Mouse (Mus musculus): ENCODE data around the gene Gm15155. TPM values are rescaled to one million over a fixed set of nuclear protein-coding genes. Genes with fewer than 3 reads are reported as not detected.
"Not testable (repeated sequence)": the region's sequence is repeated elsewhere in the genome, so short reads cannot be mapped to it uniquely, and the experiment has no call there.

Gm15155 gene
- polyA plus RNA-seq, 1 experiment from 2014 or later = 0.58 TPM

GRCm38 (mm10) chrX:155728387-155728786 is 103.8 kb downstream of the Gm15155 start:
- Histone ChIP-seq H3K9me3 (ENCODE audit: control insufficient read depth, low read length) (no peaks in the 10 kb centered on the region), H3K4me1 (ENCODE audit: control insufficient read depth, insufficient read depth, low read depth, low read length) (no peaks in the 10 kb centered on the region), H3K36me3 (ENCODE audit: control insufficient read depth, insufficient read depth, low read length) (no peaks in the 10 kb centered on the region), H3K4me3 (ENCODE audit: low read length) (no peak overlapping the region), H3K9ac (ENCODE audit: low read depth, low read length) (no peak overlapping the region), H3K27ac (ENCODE audit: low read depth, low read length) (no peak overlapping the region), H3K4me2 (ENCODE audit: low read length) (no peak overlapping the region), H3K27me3 (replicated peaks; ENCODE audit: control insufficient read depth, insufficient read depth, low read length) (no peaks in the 10 kb centered on the region)
- ATAC-seq = no peak
- WGBS = 83% methylated on average over 1 of the region's 1 CpGs

GRCm38 (mm10) chrX:155888118-155888517 is 263.6 kb downstream of the Gm15155 start:
- H3K4me2 ChIP-seq (ENCODE audit: low read length) = no peak overlapping the region
- no peaks in the 10 kb centered on the region for H3K9me3 ChIP-seq (ENCODE audit: control insufficient read depth, low read length)
- no peak overlapping the region for H3K4me3 ChIP-seq (ENCODE audit: low read length)
- no peak overlapping the region for H3K27ac ChIP-seq (ENCODE audit: low read depth, low read length)
- no peaks in the 10 kb centered on the region for H3K27me3 ChIP-seq (replicated peaks; ENCODE audit: control insufficient read depth, insufficient read depth, low read length)
- H3K36me3 ChIP-seq (ENCODE audit: control insufficient read depth, insufficient read depth, low read length) = no peaks in the 10 kb centered on the region
- 29% methylated on average over 1 of the region's 1 CpGs for WGBS
- ATAC-seq = no peak
- no peak overlapping the region for H3K9ac ChIP-seq (ENCODE audit: low read depth, low read length)
- no peaks in the 10 kb centered on the region for H3K4me1 ChIP-seq (ENCODE audit: control insufficient read depth, insufficient read depth, low read depth, low read length)

- Histone ChIP-seq H3K9ac (ENCODE audit: low read depth, low read length) (no peak overlapping the region), H3K4me3 (ENCODE audit: low read length) (no peak overlapping the region), H3K36me3 (ENCODE audit: control insufficient read depth, insufficient read depth, low read length) (no peaks in the 10 kb centered on the region), H3K4me1 (ENCODE audit: control insufficient read depth, insufficient read depth, low read depth, low read length) (no peaks in the 10 kb centered on the region), H3K27ac (ENCODE audit: low read depth, low read length) (no peak overlapping the region), H3K9me3 (ENCODE audit: control insufficient read depth, low read length) (no peaks in the 10 kb centered on the region), H3K4me2 (ENCODE audit: low read length) (no peak overlapping the region), H3K27me3 (replicated peaks; ENCODE audit: control insufficient read depth, insufficient read depth, low read length) (no peaks in the 10 kb centered on the region)
- ATAC-seq = no peak
- 75% methylated on average over 1 of the region's 1 CpGs for WGBS
These were observed 275.5 kb downstream of the Gm15155 start for GRCm38 (mm10) chrX:155900040-155900439.

GRCm38 (mm10) chrX:155901742-155902141 is 277.2 kb downstream of the Gm15155 start:
- Histone ChIP-seq H3K27me3 (replicated peaks; ENCODE audit: control insufficient read depth, insufficient read depth, low read length) (no peaks in the 10 kb centered on the region), H3K9ac (ENCODE audit: low read depth, low read length) (no peak overlapping the region), H3K9me3 (ENCODE audit: control insufficient read depth, low read length) (no peaks in the 10 kb centered on the region), H3K27ac (ENCODE audit: low read depth, low read length) (no peak overlapping the region), H3K4me3 (ENCODE audit: low read length) (no peak overlapping the region), H3K4me2 (ENCODE audit: low read length) (no peak overlapping the region), H3K4me1 (ENCODE audit: control insufficient read depth, insufficient read depth, low read depth, low read length) (no peaks in the 10 kb centered on the region), H3K36me3 (ENCODE audit: control insufficient read depth, insufficient read depth, low read length) (no peaks in the 10 kb centered on the region)
- ATAC-seq = no peak

GRCm38 (mm10) chrX:155903108-155903507 is 278.6 kb downstream of the Gm15155 start:
- no peak overlapping the region for H3K9ac ChIP-seq (ENCODE audit: low read depth, low read length)
- WGBS = 14% methylated on average over 1 of the region's 1 CpGs
- ATAC-seq = no peak
- no peaks in the 10 kb centered on the region for H3K27me3 ChIP-seq (replicated peaks; ENCODE audit: control insufficient read depth, insufficient read depth, low read length)
- H3K4me3 ChIP-seq (ENCODE audit: low read length) = no peak overlapping the region
- H3K4me2 ChIP-seq (ENCODE audit: low read length) = no peak overlapping the region
- no peaks in the 10 kb centered on the region for H3K36me3 ChIP-seq (ENCODE audit: control insufficient read depth, insufficient read depth, low read length)
- H3K9me3 ChIP-seq (ENCODE audit: control insufficient read depth, low read length) = no peaks in the 10 kb centered on the region
- no peak overlapping the region for H3K27ac ChIP-seq (ENCODE audit: low read depth, low read length)
- no peaks in the 10 kb centered on the region for H3K4me1 ChIP-seq (ENCODE audit: control insufficient read depth, insufficient read depth, low read depth, low read length)

GRCm38 (mm10) chrX:156009756-156010155 is 385.2 kb downstream of the Gm15155 start:
- H3K9ac ChIP-seq (ENCODE audit: low read depth, low read length) = no peak overlapping the region
- no peak for ATAC-seq
- H3K4me1 ChIP-seq (ENCODE audit: control insufficient read depth, insufficient read depth, low read depth, low read length) = no peaks in the 10 kb centered on the region
- H3K9me3 ChIP-seq (ENCODE audit: control insufficient read depth, low read length) = peaks cover 2% of the 10 kb centered on the region; the same call in 1 of the 2 replicates
- no peak overlapping the region for H3K27ac ChIP-seq (ENCODE audit: low read depth, low read length)
- no peaks in the 10 kb centered on the region for H3K27me3 ChIP-seq (replicated peaks; ENCODE audit: control insufficient read depth, insufficient read depth, low read length)
- no peaks in the 10 kb centered on the region for H3K36me3 ChIP-seq (ENCODE audit: control insufficient read depth, insufficient read depth, low read length)
- H3K4me2 ChIP-seq (ENCODE audit: low read length) = no peak overlapping the region
- no peak overlapping the region for H3K4me3 ChIP-seq (ENCODE audit: low read length)
- 92% methylated on average over 1 of the region's 1 CpGs for WGBS

- H3K4me3 ChIP-seq (ENCODE audit: low read length) = no peak overlapping the region
- no peaks in the 10 kb centered on the region for H3K4me1 ChIP-seq (ENCODE audit: control insufficient read depth, insufficient read depth, low read depth, low read length)
- no peak overlapping the region for H3K9ac ChIP-seq (ENCODE audit: low read depth, low read length)
- no peak overlapping the region for H3K27ac ChIP-seq (ENCODE audit: low read depth, low read length)
- no peak overlapping the region for H3K4me2 ChIP-seq (ENCODE audit: low read length)
- no peaks in the 10 kb centered on the region for H3K27me3 ChIP-seq (replicated peaks; ENCODE audit: control insufficient read depth, insufficient read depth, low read length)
- no peaks in the 10 kb centered on the region for H3K36me3 ChIP-seq (ENCODE audit: control insufficient read depth, insufficient read depth, low read length)
- ATAC-seq = no peak
- WGBS = 74% methylated on average over 2 of the region's 2 CpGs
- H3K9me3 ChIP-seq (ENCODE audit: control insufficient read depth, low read length) = no peaks in the 10 kb centered on the region
These were observed 531.2 kb downstream of the Gm15155 start for GRCm38 (mm10) chrX:156155776-156156175.

- no peak overlapping the region for H3K4me3 ChIP-seq (ENCODE audit: low read length)
- H3K4me2 ChIP-seq (ENCODE audit: low read length) = no peak overlapping the region
- no peaks in the 10 kb centered on the region for H3K27me3 ChIP-seq (replicated peaks; ENCODE audit: control insufficient read depth, insufficient read depth, low read length)
- H3K4me1 ChIP-seq (ENCODE audit: control insufficient read depth, insufficient read depth, low read depth, low read length) = no peaks in the 10 kb centered on the region
- H3K9ac ChIP-seq (ENCODE audit: low read depth, low read length) = no peak overlapping the region
- no peaks in the 10 kb centered on the region for H3K9me3 ChIP-seq (ENCODE audit: control insufficient read depth, low read length)
- no peak overlapping the region for H3K27ac ChIP-seq (ENCODE audit: low read depth, low read length)
- ATAC-seq = no peak
- no peaks in the 10 kb centered on the region for H3K36me3 ChIP-seq (ENCODE audit: control insufficient read depth, insufficient read depth, low read length)
These were observed 547.0 kb downstream of the Gm15155 start for GRCm38 (mm10) chrX:156171587-156171986.

- not testable (repeated sequence) for ATAC-seq; H3K4me3 ChIP-seq (ENCODE audit: low read length); H3K9me3 ChIP-seq (ENCODE audit: control insufficient read depth, low read length); H3K27me3 ChIP-seq (replicated peaks; ENCODE audit: control insufficient read depth, insufficient read depth, low read length); H3K9ac ChIP-seq (ENCODE audit: low read depth, low read length); H3K4me1 ChIP-seq (ENCODE audit: control insufficient read depth, insufficient read depth, low read depth, low read length); H3K36me3 ChIP-seq (ENCODE audit: control insufficient read depth, insufficient read depth, low read length); H3K27ac ChIP-seq (ENCODE audit: low read depth, low read length); H3K4me2 ChIP-seq (ENCODE audit: low read length)
These were observed 679.3 kb downstream of the Gm15155 start for GRCm38 (mm10) chrX:156303806-156304205.

Data from hindbrain, embryonic 16.5 days (tissue).